Mouse (Mus musculus) midbrain, embryonic 15.5 days (tissue): Measurements from ENCODE around the gene Phrf1. TPM values are rescaled to one million over a fixed set of nuclear protein-coding genes. Genes with fewer than 3 reads are reported as not detected.

Experiments used
- ATAC-seq: fragments of 200-750 bp; cut with Nextera tagmentation; replicated peaks from 2 replicates; pipeline ENCODE4 v1.8.0; 2017; ENCODE audit warnings: moderate TSS enrichment
- H3K27ac ChIP-seq: fragments of 300-500 bp; sonication (generic); 2 replicates; pipeline ENCODE4 v1.5.1; 2015; ENCODE audit warnings: mild to moderate bottlenecking, inconsistent platforms
- H3K27me3 ChIP-seq: fragments of 300-500 bp; sonication (generic); replicated peaks from 2 replicates; pipeline ENCODE4 v1.6.1; 2015; ENCODE audit warnings: inconsistent platforms
- H3K36me3 ChIP-seq: fragments of 300-500 bp; sonication (generic); replicated peaks from 2 replicates; pipeline ENCODE4 v1.6.1; 2015; ENCODE audit warnings: inconsistent platforms
- H3K4me1 ChIP-seq: fragments of 300-500 bp; sonication (generic); 2 replicates; pipeline ENCODE4 v1.6.1; 2015; ENCODE audit warnings: inconsistent platforms
- H3K4me2 ChIP-seq: fragments of 300-500 bp; sonication (generic); 2 replicates; pipeline ENCODE4 v1.6.1; 2015; ENCODE audit warnings: inconsistent platforms, mild to moderate bottlenecking, moderate library complexity
- H3K4me3 ChIP-seq: fragments of 300-500 bp; sonication (generic); 2 replicates; pipeline ENCODE4 v1.5.1; 2015; ENCODE audit warnings: mild to moderate bottlenecking, inconsistent platforms
- H3K9ac ChIP-seq: fragments of 300-500 bp; sonication (generic); 2 replicates; pipeline ENCODE4 v1.6.1; 2015; ENCODE audit warnings: mild to moderate bottlenecking, inconsistent platforms
- H3K9me3 ChIP-seq: fragments of 300-500 bp; sonication (generic); 2 replicates; pipeline ENCODE4 v1.6.1; 2016; ENCODE audit warnings: inconsistent platforms
- WGBS: fragments of 180-500 bp; shearing (Covaris S2); methylation state at CpG from one replicate; pipeline ENCODE4 v1.1.7; 2015; ENCODE audit warnings: mixed read lengths; 5-methylcytosine and 5-hydroxymethylcytosine counted together
- polyA plus RNA-seq: library from polyadenylated mRNA; unstranded; fragments of >200 nt; fragmentation: Nextera tagmentation; extraction: Ambion mirVana; gene quantifications from 2 replicates; pipeline ENCODE4 v1.2.1, GENCODE M21; 2015

Phrf1 gene
- polyA plus RNA-seq, 1 experiment from 2014 or later = 77.3 TPM

- peak overlapping the region; percentile 95; the same call in 1 of the 2 replicates for H3K4me2 ChIP-seq
Observed at GRCm38 (mm10) chr7:141195754-141196153, 32.8 kb upstream of the Phrf1 start.

GRCm38 (mm10) chr7:141196619-141197282, 31.8 kb upstream of the Phrf1 start:
- H3K4me2 ChIP-seq = no peak overlapping the region
- H3K27ac ChIP-seq = no peak overlapping the region
- H3K4me1 ChIP-seq = peaks cover 30% of the 10 kb centered on the region
- H3K9ac ChIP-seq = no peak overlapping the region
- no peaks in the 10 kb centered on the region for H3K27me3 ChIP-seq
- no peaks in the 10 kb centered on the region for H3K36me3 ChIP-seq
- no peak overlapping the region for H3K4me3 ChIP-seq
- no peak for ATAC-seq
- WGBS = 93% methylated on average over 8 of the region's 8 CpGs
- H3K9me3 ChIP-seq = no peaks in the 10 kb centered on the region

More at GRCm38 (mm10) chr7:141195754-141196153, 32.8 kb upstream of the Phrf1 start:
- 93% methylated on average over 2 of the region's 2 CpGs for WGBS
- H3K27ac ChIP-seq = no peak overlapping the region
- no peak overlapping the region for H3K4me3 ChIP-seq
- no peak for ATAC-seq
- H3K36me3 ChIP-seq = 0 out of 2 replicates have a peak, but pooled peaks cover 5% of the 10 kb centered on the region
- no peak overlapping the region for H3K9ac ChIP-seq
- H3K27me3 ChIP-seq = no peaks in the 10 kb centered on the region
- no peaks in the 10 kb centered on the region for H3K9me3 ChIP-seq
- H3K4me1 ChIP-seq = peaks cover 34% of the 10 kb centered on the region

- Histone ChIP-seq H3K27me3 (no peaks in the 10 kb centered on the region), H3K4me1 (peaks cover 16% of the 10 kb centered on the region), H3K4me2 (no peak overlapping the region), H3K4me3 (no peak overlapping the region), H3K9ac (no peak overlapping the region), H3K36me3 (no peaks in the 10 kb centered on the region), H3K27ac (no peak overlapping the region), H3K9me3 (no peaks in the 10 kb centered on the region)
- no peak for ATAC-seq
- WGBS = 96% methylated on average over 4 of the region's 4 CpGs
Observed at GRCm38 (mm10) chr7:141198121-141198520, 30.5 kb upstream of the Phrf1 start.

- WGBS = 83% methylated on average over 3 of the region's 3 CpGs
- no peak for ATAC-seq
- no peak overlapping the region for H3K9ac ChIP-seq
- H3K4me3 ChIP-seq = no peak overlapping the region
- H3K4me1 ChIP-seq = no peaks in the 10 kb centered on the region
- no peaks in the 10 kb centered on the region for H3K9me3 ChIP-seq
- H3K4me2 ChIP-seq = no peak overlapping the region
- no peaks in the 10 kb centered on the region for H3K36me3 ChIP-seq
- no peaks in the 10 kb centered on the region for H3K27me3 ChIP-seq
- H3K27ac ChIP-seq = no peak overlapping the region
Observed at GRCm38 (mm10) chr7:141204546-141204945, 24.0 kb upstream of the Phrf1 start.

GRCm38 (mm10) chr7:141205504-141205903, 23.1 kb upstream of the Phrf1 start:
- WGBS = 90% methylated on average over 5 of the region's 5 CpGs
- no peak for ATAC-seq
- no peak overlapping the region for H3K4me2 ChIP-seq
- no peak overlapping the region for H3K9ac ChIP-seq
- no peak overlapping the region for H3K27ac ChIP-seq
- no peaks in the 10 kb centered on the region for H3K9me3 ChIP-seq
- H3K4me1 ChIP-seq = no peaks in the 10 kb centered on the region
- no peaks in the 10 kb centered on the region for H3K36me3 ChIP-seq
- no peak overlapping the region for H3K4me3 ChIP-seq
- H3K27me3 ChIP-seq = no peaks in the 10 kb centered on the region

GRCm38 (mm10) chr7:141206182-141206937, 22.2 kb upstream of the Phrf1 start:
- 91% methylated on average over 18 of the region's 18 CpGs for WGBS
- ATAC-seq = no peak

GRCm38 (mm10) chr7:141209526-141209925, 19.1 kb upstream of the Phrf1 start:
- WGBS = 83% methylated on average over 3 of the region's 3 CpGs
- ATAC-seq = no peak
- no peak overlapping the region for H3K4me2 ChIP-seq
- H3K4me1 ChIP-seq = no peaks in the 10 kb centered on the region
- no peak overlapping the region for H3K27ac ChIP-seq
- no peaks in the 10 kb centered on the region for H3K36me3 ChIP-seq
- no peak overlapping the region for H3K4me3 ChIP-seq
- no peaks in the 10 kb centered on the region for H3K9me3 ChIP-seq
- H3K27me3 ChIP-seq = no peaks in the 10 kb centered on the region
- H3K9ac ChIP-seq = no peak overlapping the region

More at GRCm38 (mm10) chr7:141206182-141206937, 22.2 kb upstream of the Phrf1 start:
- Histone ChIP-seq H3K4me3 (no peak overlapping the region), H3K36me3 (no peaks in the 10 kb centered on the region), H3K27ac (no peak overlapping the region), H3K9me3 (no peaks in the 10 kb centered on the region), H3K4me2 (no peak overlapping the region), H3K27me3 (no peaks in the 10 kb centered on the region), H3K9ac (no peak overlapping the region), H3K4me1 (no peaks in the 10 kb centered on the region)

GRCm38 (mm10) chr7:141210137-141210536, 18.4 kb upstream of the Phrf1 start:
- Histone ChIP-seq H3K4me3 (no peak overlapping the region), H3K27me3 (no peaks in the 10 kb centered on the region), H3K27ac (no peak overlapping the region), H3K36me3 (no peaks in the 10 kb centered on the region), H3K9ac (no peak overlapping the region), H3K4me2 (no peak overlapping the region), H3K4me1 (peaks cover 4% of the 10 kb centered on the region), H3K9me3 (no peaks in the 10 kb centered on the region)
- 88% methylated on average over 12 of the region's 12 CpGs for WGBS
- ATAC-seq = no peak

- WGBS = 91% methylated on average over 14 of the region's 14 CpGs
- H3K4me3 ChIP-seq = no peak overlapping the region
- no peak overlapping the region for H3K9ac ChIP-seq
- no peaks in the 10 kb centered on the region for H3K27me3 ChIP-seq
- no peak overlapping the region for H3K4me2 ChIP-seq
- H3K27ac ChIP-seq = no peak overlapping the region
- no peaks in the 10 kb centered on the region for H3K9me3 ChIP-seq
- H3K36me3 ChIP-seq = no peaks in the 10 kb centered on the region
- peaks cover 8% of the 10 kb centered on the region for H3K4me1 ChIP-seq
- no peak for ATAC-seq
Observed at GRCm38 (mm10) chr7:141210606-141211131, 17.9 kb upstream of the Phrf1 start.

GRCm38 (mm10) chr7:141213133-141213532, 15.5 kb upstream of the Phrf1 start:
- Histone ChIP-seq H3K4me2 (no peak overlapping the region), H3K9me3 (no peaks in the 10 kb centered on the region), H3K4me1 (peaks cover 18% of the 10 kb centered on the region), H3K27ac (no peak overlapping the region), H3K36me3 (no peaks in the 10 kb centered on the region), H3K27me3 (no peaks in the 10 kb centered on the region), H3K9ac (no peak overlapping the region), H3K4me3 (no peak overlapping the region)
- WGBS = 81% methylated on average over 3 of the region's 3 CpGs
- no peak for ATAC-seq

- Histone ChIP-seq H3K9me3 (no peaks in the 10 kb centered on the region), H3K4me3 (peak within 1 kb of the TSS; percentile 85; the same call in 1 of the 2 replicates), H3K4me1 (peaks cover 18% of the 10 kb centered on the region), H3K27me3 (no peaks in the 10 kb centered on the region), H3K9ac (no peak within 1 kb of the TSS), H3K27ac (peak within 1 kb of the TSS; percentile 76), H3K36me3 (no peaks in the 10 kb centered on the region), H3K4me2 (peak within 1 kb of the TSS; percentile 99)
- WGBS = 91% methylated on average over 11 of the region's 11 CpGs
- no peak for ATAC-seq
Observed at GRCm38 (mm10) chr7:141213605-141214235, 14.9 kb upstream of the Phrf1 start, which contains the start of gene Lmntd2. Lmntd2 (minus strand) TSS chr7:141214080.

GRCm38 (mm10) chr7:141214310-141214709, 14.3 kb upstream of the Phrf1 start:
- peaks cover 18% of the 10 kb centered on the region for H3K4me1 ChIP-seq
- H3K27me3 ChIP-seq = no peaks in the 10 kb centered on the region
- no peak overlapping the region for H3K27ac ChIP-seq
- H3K4me2 ChIP-seq = no peak overlapping the region
- no peak for ATAC-seq
- 80% methylated on average over 3 of the region's 3 CpGs for WGBS
- no peak overlapping the region for H3K9ac ChIP-seq
- no peak overlapping the region for H3K4me3 ChIP-seq
- H3K9me3 ChIP-seq = no peaks in the 10 kb centered on the region
- H3K36me3 ChIP-seq = no peaks in the 10 kb centered on the region
